Mouse (Mus musculus) forebrain, embryonic 12.5 days (tissue): ENCODE data around the gene Tekt2. TPM values are rescaled to one million over a fixed set of nuclear protein-coding genes. Genes with fewer than 3 reads are reported as not detected.

Experiments
- ATAC-seq: fragments of 200-750 bp; cut with Nextera tagmentation; 2 replicates; pipeline ENCODE4 v1.8.0; 2017; ENCODE audit warnings: moderate TSS enrichment; ENCODE audit not compliant: low FRiP score
- H3K27ac ChIP-seq: fragments of 300-500 bp; sonication (generic); 2 replicates; pipeline ENCODE4 v1.5.1; 2016; ENCODE audit warnings: mild to moderate bottlenecking
- H3K27me3 ChIP-seq: fragments of 300-500 bp; sonication (generic); 2 replicates; pipeline ENCODE4 v1.6.1; 2016; ENCODE audit warnings: mild to moderate bottlenecking
- H3K36me3 ChIP-seq: fragments of 300-500 bp; sonication (generic); replicated peaks from 2 replicates; pipeline ENCODE4 v1.6.1; 2016; ENCODE audit warnings: mild to moderate bottlenecking
- H3K4me1 ChIP-seq: fragments of 300-500 bp; sonication (generic); 2 replicates; pipeline ENCODE4 v1.6.1; 2016
- H3K4me2 ChIP-seq: fragments of 300-500 bp; sonication (generic); 2 replicates; pipeline ENCODE4 v1.6.1; 2016; ENCODE audit warnings: mild to moderate bottlenecking, moderate library complexity
- H3K4me3 ChIP-seq: fragments of 300-500 bp; sonication (generic); replicated peaks from 2 replicates; pipeline ENCODE4 v1.5.1; 2016; ENCODE audit warnings: mild to moderate bottlenecking
- H3K9ac ChIP-seq: fragments of 300-500 bp; sonication (generic); 2 replicates; pipeline ENCODE4 v1.6.1; 2016; ENCODE audit warnings: mild to moderate bottlenecking
- H3K9me3 ChIP-seq: fragments of 300-500 bp; sonication (generic); 2 replicates; pipeline ENCODE4 v1.6.1; 2016
- WGBS: fragments of 180-500 bp; shearing (Covaris S2); methylation state at CpG from one replicate; pipeline ENCODE4 v1.1.7; 2016; 5-methylcytosine and 5-hydroxymethylcytosine counted together
- polyA plus RNA-seq: library from polyadenylated mRNA; unstranded; fragments of >200 nt; fragmentation: Nextera tagmentation; extraction: Ambion mirVana; gene quantifications from 2 replicates; pipeline ENCODE4 v1.2.1, GENCODE M21; 2016

Gene Tekt2
- polyA plus RNA-seq = 7.7 and 10.8 TPM in 2 replicates

- no peaks in the 10 kb centered on the region for H3K36me3 ChIP-seq
- no peak within 1 kb of the TSS for H3K4me3 ChIP-seq
- ATAC-seq = no peak
- no peak within 1 kb of the TSS for H3K27ac ChIP-seq
- WGBS = 9% methylated on average over 23 of the region's 23 CpGs
- H3K4me1 ChIP-seq = peaks cover 7% of the 10 kb centered on the region
- no peak within 1 kb of the TSS; the same call in 1 of the 2 replicates for H3K9ac ChIP-seq
- H3K27me3 ChIP-seq = peaks cover 35% of the 10 kb centered on the region
- H3K9me3 ChIP-seq = no peaks in the 10 kb centered on the region
- H3K4me2 ChIP-seq = peak within 1 kb of the TSS; percentile 31
Measured at GRCm38 (mm10) chr4:126325281-126325861, at the start of gene Tekt2. Tekt2 (minus strand) TSS chr4:126325688.

DNA sequence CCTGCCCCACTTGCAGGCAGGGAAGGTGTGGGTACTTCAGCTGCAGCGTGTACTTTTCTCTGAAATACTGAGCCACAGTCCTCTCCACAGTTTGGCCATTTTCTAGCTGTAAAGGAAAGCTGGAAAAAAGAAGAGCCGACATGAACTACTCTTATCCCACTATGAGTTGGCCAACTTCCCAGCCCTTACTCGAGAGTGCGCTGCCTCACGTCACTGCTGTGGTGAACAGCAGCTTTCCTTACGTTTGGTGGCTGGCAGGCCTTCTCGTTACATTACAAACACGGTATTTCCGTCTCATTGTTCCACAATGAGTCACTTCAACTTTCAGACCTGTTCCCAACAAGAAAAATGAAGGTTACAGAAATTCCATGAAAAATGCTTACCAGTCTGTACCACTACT lies 46.0 kb upstream of the Tekt2 start:
- Histone ChIP-seq H3K27me3 (no peaks in the 10 kb centered on the region), H3K4me1 (no peaks in the 10 kb centered on the region), H3K36me3 (peaks cover 20% of the 10 kb centered on the region), H3K4me2 (no peak overlapping the region), H3K9me3 (no peaks in the 10 kb centered on the region), H3K4me3 (no peak overlapping the region), H3K27ac (no peak overlapping the region), H3K9ac (no peak overlapping the region)
- ATAC-seq = no peak
- WGBS = 89% methylated on average over 9 of the region's 9 CpGs

DNA sequence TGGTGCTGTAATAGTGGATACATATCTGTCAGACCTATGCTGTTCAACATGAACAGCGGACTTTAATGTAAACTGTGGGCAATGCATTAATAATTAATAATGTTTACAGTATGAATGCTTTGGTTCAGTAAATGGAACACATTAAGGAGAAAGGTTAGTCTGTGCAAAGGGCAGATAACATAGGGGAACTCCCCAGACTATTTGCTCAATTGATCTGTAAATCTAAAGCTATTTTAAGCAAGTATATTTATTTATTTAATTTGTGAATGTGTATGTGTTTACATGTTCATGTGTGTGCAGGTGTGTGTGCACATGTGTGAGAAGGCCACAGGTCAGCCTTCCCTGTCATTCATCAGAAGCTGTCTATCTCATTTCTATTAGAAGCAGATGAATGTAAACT lies 34.6 kb upstream of the Tekt2 start:
- ATAC-seq = no peak
- no peaks in the 10 kb centered on the region for H3K4me1 ChIP-seq
- peaks cover 39% of the 10 kb centered on the region for H3K36me3 ChIP-seq
- H3K9me3 ChIP-seq = no peaks in the 10 kb centered on the region
- no peak overlapping the region for H3K4me2 ChIP-seq
- H3K27ac ChIP-seq = no peak overlapping the region
- no peak overlapping the region for H3K9ac ChIP-seq
- no peaks in the 10 kb centered on the region for H3K27me3 ChIP-seq
- 92% methylated on average over 1 of the region's 1 CpGs for WGBS
- no peak overlapping the region for H3K4me3 ChIP-seq

DNA sequence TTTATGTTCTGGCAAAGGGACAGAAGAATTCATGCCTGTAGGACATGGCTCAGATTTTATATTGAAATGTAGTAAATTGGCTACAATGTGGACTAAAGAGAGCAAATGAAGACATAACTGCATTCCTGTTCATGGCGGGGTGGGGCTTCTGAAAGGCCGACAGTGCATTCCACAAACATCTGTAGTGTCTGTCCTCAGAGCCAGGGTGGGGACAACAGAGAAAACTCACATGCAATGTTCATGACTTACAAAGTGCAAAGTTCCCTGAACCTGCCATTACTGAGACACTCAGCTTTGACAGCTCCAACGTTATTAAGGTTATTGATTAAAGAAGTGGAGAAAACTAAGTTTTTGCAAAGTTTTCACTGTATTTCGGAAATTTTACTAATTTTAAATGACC lies 18.0 kb upstream of the Tekt2 start:
- Histone ChIP-seq H3K9me3 (no peaks in the 10 kb centered on the region), H3K27me3 (no peaks in the 10 kb centered on the region), H3K27ac (no peak overlapping the region), H3K9ac (no peak overlapping the region), H3K4me2 (no peak overlapping the region), H3K4me1 (no peaks in the 10 kb centered on the region), H3K36me3 (peaks cover 21% of the 10 kb centered on the region), H3K4me3 (no peak overlapping the region)
- WGBS = 78% methylated on average over 4 of the region's 4 CpGs
- ATAC-seq = no peak

DNA sequence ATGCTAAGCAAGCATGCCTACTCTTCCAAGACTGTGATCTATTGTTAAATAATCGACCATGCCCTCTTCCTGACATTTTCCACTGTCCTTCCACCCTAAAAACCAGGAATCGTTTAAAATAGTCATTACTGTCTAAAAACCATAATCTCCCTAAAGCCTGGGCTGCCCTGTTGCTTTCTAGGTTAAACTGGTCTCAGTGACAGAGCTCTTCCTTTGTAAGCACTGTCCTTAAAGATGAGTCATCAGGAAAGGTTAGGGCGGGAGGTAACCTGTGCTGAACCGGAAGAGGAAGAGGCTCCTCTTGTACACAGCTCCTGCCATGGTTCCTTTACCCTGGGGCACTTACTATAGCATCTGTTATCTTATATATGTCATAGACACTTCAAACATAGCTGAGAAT lies 14.0 kb upstream of the Tekt2 start:
- Histone ChIP-seq H3K27ac (no peak overlapping the region), H3K4me3 (no peak overlapping the region), H3K9me3 (no peaks in the 10 kb centered on the region), H3K27me3 (no peaks in the 10 kb centered on the region), H3K4me1 (no peaks in the 10 kb centered on the region), H3K9ac (no peak overlapping the region), H3K36me3 (peaks cover 1% of the 10 kb centered on the region; the same call in 1 of the 2 replicates), H3K4me2 (no peak overlapping the region)
- WGBS = 66% methylated on average over 4 of the region's 4 CpGs
- no peak for ATAC-seq

DNA sequence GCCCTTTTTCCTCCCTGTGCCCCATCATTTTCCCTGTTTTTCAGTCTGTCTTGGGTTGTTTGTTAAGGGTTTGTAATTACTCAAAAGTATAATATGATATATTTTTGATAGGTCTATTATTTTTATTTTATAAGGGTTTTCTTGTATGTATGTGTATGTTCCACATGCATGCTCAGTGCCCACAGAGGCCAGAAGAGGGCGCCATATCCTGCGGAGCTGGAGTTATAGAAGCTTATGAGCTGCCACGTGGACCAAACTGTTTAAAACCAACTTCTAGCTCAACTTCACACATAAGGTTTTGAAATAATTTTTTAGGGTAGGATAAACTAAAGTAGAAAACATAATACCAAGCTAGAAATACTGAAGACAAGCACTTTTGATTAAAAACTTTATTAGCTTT lies 6.9 kb upstream of the Tekt2 start:
- Histone ChIP-seq H3K4me1 (no peaks in the 10 kb centered on the region), H3K4me2 (no peak overlapping the region), H3K27me3 (no peaks in the 10 kb centered on the region), H3K4me3 (no peak overlapping the region), H3K27ac (no peak overlapping the region), H3K9me3 (no peaks in the 10 kb centered on the region), H3K36me3 (no peaks in the 10 kb centered on the region; the same call in 1 of the 2 replicates), H3K9ac (no peak overlapping the region)
- 58% methylated on average over 3 of the region's 3 CpGs for WGBS
- no peak for ATAC-seq

DNA sequence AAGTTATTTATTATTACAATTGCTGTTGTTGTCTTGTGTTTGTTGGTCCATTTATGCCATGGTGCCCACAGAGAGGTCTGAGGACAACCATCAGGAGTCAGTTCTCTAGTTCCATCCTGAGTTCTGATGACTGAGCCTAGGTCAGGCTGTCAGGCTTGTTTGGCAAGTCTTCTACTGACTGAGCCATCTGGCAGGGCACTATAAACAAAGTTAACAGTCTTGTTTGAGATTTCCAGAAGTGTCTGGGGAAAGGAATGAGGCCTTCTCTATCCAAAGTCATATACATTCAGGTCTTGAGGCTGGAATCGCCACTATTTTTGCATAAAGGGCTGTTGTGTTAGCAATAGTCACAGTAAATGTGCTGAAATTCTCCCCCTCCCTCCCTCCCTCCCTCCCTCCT lies 6.3 kb upstream of the Tekt2 start:
- no peak overlapping the region for H3K27ac ChIP-seq
- H3K4me1 ChIP-seq = no peaks in the 10 kb centered on the region
- H3K4me2 ChIP-seq = no peak overlapping the region
- H3K36me3 ChIP-seq = no peaks in the 10 kb centered on the region; the same call in 1 of the 2 replicates
- no peak for ATAC-seq
- H3K27me3 ChIP-seq = no peaks in the 10 kb centered on the region
- 81% methylated on average over 1 of the region's 1 CpGs for WGBS
- H3K9me3 ChIP-seq = no peaks in the 10 kb centered on the region
- H3K4me3 ChIP-seq = no peak overlapping the region
- no peak overlapping the region for H3K9ac ChIP-seq

DNA sequence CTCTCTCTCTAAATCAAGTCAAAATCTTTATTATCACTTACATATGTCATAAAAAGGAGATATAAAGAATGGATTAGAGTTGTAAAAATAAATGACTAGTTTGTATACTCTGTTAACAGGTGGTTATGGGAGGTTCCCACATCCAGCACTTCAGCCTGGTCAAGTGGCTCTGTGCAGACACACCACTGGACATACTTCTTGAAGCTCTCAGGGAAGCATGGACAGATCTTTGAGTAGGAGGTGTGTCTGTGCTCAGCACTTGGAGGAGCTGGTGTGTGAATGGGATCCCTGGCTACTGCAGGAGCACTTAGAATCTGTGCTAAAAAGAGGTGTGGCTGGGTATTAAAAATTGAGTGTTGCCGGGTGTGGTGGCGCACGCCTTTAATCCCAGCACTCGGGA lies 4.8 kb upstream of the Tekt2 start:
- H3K4me3 ChIP-seq = no peak overlapping the region
- WGBS = 89% methylated on average over 4 of the region's 4 CpGs
- H3K27ac ChIP-seq = no peak overlapping the region
- H3K9me3 ChIP-seq = no peaks in the 10 kb centered on the region
- no peak overlapping the region for H3K4me2 ChIP-seq
- no peak overlapping the region for H3K9ac ChIP-seq
- H3K36me3 ChIP-seq = no peaks in the 10 kb centered on the region; the same call in 1 of the 2 replicates
- ATAC-seq = no peak
- no peaks in the 10 kb centered on the region for H3K4me1 ChIP-seq
- peaks cover 4% of the 10 kb centered on the region for H3K27me3 ChIP-seq

DNA sequence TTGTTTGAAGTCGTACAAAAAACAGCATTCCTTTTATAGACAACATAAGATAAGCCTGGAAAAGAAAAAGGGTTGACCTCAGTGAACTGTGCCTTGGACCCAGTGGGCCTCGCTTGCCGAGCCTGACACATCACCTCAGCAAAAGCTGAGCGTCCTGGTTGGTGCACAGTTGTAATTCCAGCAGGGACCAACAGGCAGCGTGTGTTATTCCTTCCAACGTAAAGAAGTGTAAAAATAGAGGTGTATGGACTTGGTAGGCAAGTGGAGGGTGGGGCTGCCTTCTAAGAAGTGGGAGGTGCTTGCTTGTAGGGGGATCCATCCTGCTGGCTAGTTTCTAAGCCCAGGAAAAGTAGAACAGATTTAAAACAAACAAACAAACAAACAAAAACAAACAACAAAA lies 548 bp upstream of the Tekt2 start:
- H3K9ac ChIP-seq = no peak overlapping the region
- H3K27me3 ChIP-seq = peaks cover 35% of the 10 kb centered on the region
- H3K9me3 ChIP-seq = no peaks in the 10 kb centered on the region
- no peak overlapping the region for H3K4me2 ChIP-seq
- no peaks in the 10 kb centered on the region for H3K36me3 ChIP-seq
- H3K4me3 ChIP-seq = no peak overlapping the region
- H3K4me1 ChIP-seq = peaks cover under 1% of the 10 kb centered on the region; the same call in 1 of the 2 replicates
- no peak for ATAC-seq
- 25% methylated on average over 6 of the region's 6 CpGs for WGBS
- H3K27ac ChIP-seq = no peak overlapping the region

DNA sequence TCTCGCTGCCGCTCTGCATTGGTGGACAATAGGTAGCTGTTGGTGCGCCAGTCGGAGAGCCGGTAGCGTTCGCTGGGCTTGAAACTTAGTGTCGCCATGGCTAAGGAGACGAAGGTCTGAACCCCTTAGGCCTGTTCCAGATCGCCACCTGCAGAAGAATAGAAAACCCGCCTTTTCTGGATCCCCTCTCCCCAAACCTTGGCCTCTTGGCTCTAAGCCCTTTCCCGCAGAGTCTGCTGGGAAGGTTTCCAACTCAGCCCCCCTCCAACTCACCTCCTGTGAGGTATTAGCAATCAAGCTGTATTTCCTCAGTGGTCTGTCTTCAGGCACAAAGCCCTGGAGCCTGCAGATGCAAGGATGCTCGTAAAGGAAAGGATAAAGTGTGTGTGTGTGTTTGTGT lies 627 bp downstream of the Tekt2 start:
- Histone ChIP-seq H3K4me2 (peak overlapping the region; percentile 17), H3K4me3 (no peak overlapping the region), H3K9me3 (no peaks in the 10 kb centered on the region), H3K27ac (no peak overlapping the region), H3K27me3 (peaks cover 35% of the 10 kb centered on the region), H3K36me3 (no peaks in the 10 kb centered on the region), H3K9ac (no peak overlapping the region), H3K4me1 (peaks cover 12% of the 10 kb centered on the region)
- WGBS = 9% methylated on average over 13 of the region's 13 CpGs
- ATAC-seq = no peak

- ATAC-seq = no peak
- no peak overlapping the region for H3K9ac ChIP-seq
- peaks cover 14% of the 10 kb centered on the region for H3K4me1 ChIP-seq
- H3K27ac ChIP-seq = no peak overlapping the region
- H3K27me3 ChIP-seq = peaks cover 35% of the 10 kb centered on the region
- H3K4me2 ChIP-seq = no peak overlapping the region
- no peaks in the 10 kb centered on the region for H3K9me3 ChIP-seq
- 95% methylated on average over 13 of the region's 13 CpGs for WGBS
- peaks cover 9% of the 10 kb centered on the region for H3K36me3 ChIP-seq
- no peak overlapping the region for H3K4me3 ChIP-seq
Measured at GRCm38 (mm10) chr4:126322646-126323045, 2.8 kb downstream of the Tekt2 start.

DNA sequence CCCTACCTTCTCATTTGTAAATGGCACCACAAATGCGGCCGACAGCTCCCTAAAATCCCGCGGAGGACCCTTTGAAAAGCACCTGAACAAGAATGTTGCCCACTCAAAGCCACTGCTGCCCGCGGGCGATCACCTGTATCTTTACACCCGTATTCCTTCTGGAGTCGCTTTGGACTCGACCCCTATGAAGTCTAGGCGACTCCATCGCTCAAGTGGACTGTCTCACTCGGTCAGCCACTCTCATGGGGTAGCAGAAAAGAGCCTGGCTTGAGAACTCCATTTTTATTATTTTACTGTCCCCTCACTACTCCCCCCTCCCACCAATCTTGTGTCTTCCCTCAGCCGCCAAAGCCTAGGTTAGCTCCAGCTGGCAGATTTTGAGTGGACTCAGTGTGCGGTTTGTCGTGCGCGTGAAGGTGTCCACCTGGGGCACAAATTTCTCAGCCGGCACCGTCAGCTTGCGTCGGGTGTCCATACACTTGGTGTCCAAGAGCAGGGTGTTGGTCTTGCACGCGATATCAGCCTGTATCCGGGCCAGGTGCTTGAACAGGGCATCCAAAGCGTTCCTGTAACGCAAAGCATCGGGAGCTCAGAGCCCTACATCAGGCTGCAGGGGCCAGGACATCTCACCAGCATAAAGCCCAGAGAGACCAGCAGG lies 3.5 kb downstream of the Tekt2 start:
- Histone ChIP-seq H3K36me3 (peaks cover 16% of the 10 kb centered on the region), H3K9me3 (no peaks in the 10 kb centered on the region), H3K9ac (no peak overlapping the region), H3K27me3 (peaks cover 35% of the 10 kb centered on the region), H3K4me3 (peak overlapping the region; percentile 87), H3K4me1 (peaks cover 14% of the 10 kb centered on the region), H3K27ac (no peak overlapping the region), H3K4me2 (peak overlapping the region; percentile 94)
- WGBS = 57% methylated on average over 28 of the region's 28 CpGs
- peak; percentile 71 for ATAC-seq
